Mouse (Mus musculus) cerebellum, adult 9-11 months (tissue): ENCODE results near the gene Trim43b.
"Not testable (repeated sequence)": the region's sequence is repeated elsewhere in the genome, so short reads cannot be mapped to it uniquely, and the experiment has no call there.

ENCODE experiments used
- DNase-seq: peaks from one replicate; pipeline ENCODE4 v3.0.0; 2022

The Trim43b gene

GRCm38 (mm10) chr9:89092735-89093134, at the start of gene Trim43b:
TSS of gene Trim43b (minus strand) at chr9:89092835.
- not testable (repeated sequence) for DNase-seq

GRCm38 (mm10) chr9:89104576-89104975, 11.9 kb upstream of the Trim43b start:
- DNase-seq: not testable (repeated sequence)

- not testable (repeated sequence) for DNase-seq
Measured at GRCm38 (mm10) chr9:89086746-89087145, 5.9 kb downstream of the Trim43b start.

- not testable (repeated sequence) for DNase-seq
Measured at GRCm38 (mm10) chr9:89079637-89080036, 13.0 kb downstream of the Trim43b start.

GRCm38 (mm10) chr9:89076508-89076907, 16.1 kb downstream of the Trim43b start:
- DNase-seq: not testable (repeated sequence)

- not testable (repeated sequence) for DNase-seq
Measured at GRCm38 (mm10) chr9:89067143-89067501, 25.5 kb downstream of the Trim43b start.

GRCm38 (mm10) chr9:89066378-89067142, 26.1 kb downstream of the Trim43b start:
- DNase-seq: peak; percentile 84
